Mouse (Mus musculus): Measurements from ENCODE around the gene Pklr.

The Pklr gene

GRCm38 (mm10) chr3:89135958-89136357 lies at the start of gene Pklr:
Pklr (plus strand) TSS chr3:89136142.
- no peak for DNase-seq (ENCODE audit: low spot score)

- DNase-seq (ENCODE audit: low spot score), result peak; percentile 80
These were observed 48.4 kb upstream of the Pklr start for GRCm38 (mm10) chr3:89087338-89088110.

GRCm38 (mm10) chr3:89088974-89089373 lies 47.0 kb upstream of the Pklr start:
- DNase-seq (ENCODE audit: low spot score), result no peak

- peak; percentile 80 for DNase-seq (ENCODE audit: low spot score)
These were observed 45.9 kb upstream of the Pklr start for GRCm38 (mm10) chr3:89089882-89090591.

- DNase-seq (ENCODE audit: low spot score), result peak; percentile 83
These were observed 45.0 kb upstream of the Pklr start for GRCm38 (mm10) chr3:89090694-89091655.

- DNase-seq (ENCODE audit: low spot score), result no peak
These were observed 44.0 kb upstream of the Pklr start for GRCm38 (mm10) chr3:89091811-89092508.

GRCm38 (mm10) chr3:89092509-89093090 lies 43.3 kb upstream of the Pklr start:
- no peak for DNase-seq (ENCODE audit: low spot score)

- DNase-seq (ENCODE audit: low spot score), result peak; percentile 81
These were observed 42.8 kb upstream of the Pklr start, which contains the start of gene Rusc1 for GRCm38 (mm10) chr3:89093175-89093574. Rusc1 (minus strand) TSS chr3:89093311.

- no peak for DNase-seq (ENCODE audit: low spot score)
These were observed 41.9 kb upstream of the Pklr start for GRCm38 (mm10) chr3:89094021-89094420.

GRCm38 (mm10) chr3:89100811-89101210 lies 35.1 kb upstream of the Pklr start, which contains the start of gene Gm43738:
Gm43738 (minus strand) TSS chr3:89101099.
- no peak for DNase-seq (ENCODE audit: low spot score)

- no peak for DNase-seq (ENCODE audit: low spot score)
These were observed 34.5 kb upstream of the Pklr start for GRCm38 (mm10) chr3:89101459-89101811.

GRCm38 (mm10) chr3:89101812-89102494 lies 34.0 kb upstream of the Pklr start, which contains the start of gene Fdps:
Fdps (minus strand) TSS chr3:89101959.
- peak; percentile 98 for DNase-seq (ENCODE audit: low spot score)

GRCm38 (mm10) chr3:89102495-89103290 lies 33.2 kb upstream of the Pklr start:
- no peak for DNase-seq (ENCODE audit: low spot score)

- no peak for DNase-seq (ENCODE audit: low spot score)
These were observed 32.7 kb upstream of the Pklr start for GRCm38 (mm10) chr3:89103291-89103595.

GRCm38 (mm10) chr3:89106881-89107280 lies 29.1 kb upstream of the Pklr start:
- no peak for DNase-seq (ENCODE audit: low spot score)

- no peak for DNase-seq (ENCODE audit: low spot score)
These were observed 28.4 kb upstream of the Pklr start for GRCm38 (mm10) chr3:89107545-89107944.

GRCm38 (mm10) chr3:89108146-89108545 lies 27.8 kb upstream of the Pklr start:
- no peak for DNase-seq (ENCODE audit: low spot score)

GRCm38 (mm10) chr3:89113058-89113457 lies 22.9 kb upstream of the Pklr start:
- DNase-seq (ENCODE audit: low spot score), result no peak

GRCm38 (mm10) chr3:89115522-89115921 lies 20.4 kb upstream of the Pklr start:
- DNase-seq (ENCODE audit: low spot score), result no peak

GRCm38 (mm10) chr3:89123313-89123712 lies 12.6 kb upstream of the Pklr start:
- no peak for DNase-seq (ENCODE audit: low spot score)
